Mouse (Mus musculus) v-Abl transformed pro-B cells (cell line): ENCODE measurements around the gene Lpp.

ENCODE experiments used
- in situ Hi-C, 2 experiments: fragments of 400-800 bp; cut with MboI; formaldehyde crosslinking; loops; one replicate each; pipeline ENCODE4 v1.15.1; 2025; ENCODE audit not compliant: unreplicated experiment in 2 of 2

Lpp gene

GRCm38 (mm10) chr16:24495461-24495860 is 102.2 kb downstream of the Lpp start:
- in situ Hi-C loops = no loop called here

GRCm38 (mm10) chr16:24496635-24497034 is 103.3 kb downstream of the Lpp start:
- in situ Hi-C loops = no loop called here

- in situ Hi-C loops = no loop called here
These were observed 104.1 kb downstream of the Lpp start for GRCm38 (mm10) chr16:24497413-24497812.

- in situ Hi-C loops = no loop called here
These were observed 104.9 kb downstream of the Lpp start for GRCm38 (mm10) chr16:24498103-24498659.

DNA sequence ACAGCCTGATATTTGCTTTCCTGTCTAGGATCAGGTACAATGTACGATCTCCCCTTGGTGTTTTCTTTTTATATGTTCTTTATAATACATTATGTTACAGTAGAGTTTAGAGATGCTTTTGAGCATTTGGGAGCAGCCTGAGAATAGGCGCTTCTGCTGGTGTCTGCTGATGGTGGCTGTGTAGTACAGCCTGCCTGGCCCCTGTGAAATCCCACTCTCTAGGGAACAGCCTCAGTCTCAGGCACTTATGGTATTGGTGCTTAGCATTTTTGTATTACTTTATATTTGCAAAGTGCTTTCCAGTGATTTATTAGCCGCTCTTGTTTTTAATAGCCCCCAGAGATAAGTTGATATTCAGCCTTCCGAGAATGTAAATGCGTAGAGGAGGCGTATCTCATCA is 107.9 kb downstream of the Lpp start:
- in situ Hi-C loops = no loop called here

DNA sequence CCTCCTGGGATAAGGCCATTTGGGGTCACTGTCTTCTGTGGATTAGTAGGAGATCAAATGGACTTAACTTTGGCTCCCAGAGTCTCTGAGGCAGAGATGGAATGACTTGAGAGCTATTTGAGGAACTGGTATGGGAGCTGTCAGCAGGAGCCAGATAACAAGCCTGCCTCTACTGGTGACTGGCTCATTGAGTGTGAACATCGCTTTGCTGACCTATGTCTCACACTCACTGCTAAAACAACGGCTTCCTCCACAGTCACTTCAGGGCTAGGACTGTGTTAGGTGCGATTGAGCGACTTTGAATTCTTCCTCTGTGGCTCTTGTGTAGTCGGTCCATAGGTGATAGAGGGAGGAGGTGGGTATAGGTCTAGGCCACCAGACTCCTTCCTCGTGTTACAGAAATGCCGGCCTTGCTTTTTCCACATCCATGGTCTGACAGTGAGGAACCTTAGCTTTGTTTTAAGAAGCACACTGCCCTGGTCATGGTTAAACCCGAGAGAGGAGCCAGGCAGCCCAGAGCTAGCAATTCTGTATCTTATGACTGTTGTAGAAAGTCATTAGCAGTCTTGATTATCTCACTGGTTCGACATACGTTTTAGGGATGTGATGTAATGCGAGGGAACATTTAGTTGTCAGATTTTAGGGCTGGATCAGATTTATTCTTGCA is 108.5 kb downstream of the Lpp start:
- in situ Hi-C loops = no loop called here

- in situ Hi-C loops = no loop called here
These were observed 109.1 kb downstream of the Lpp start for GRCm38 (mm10) chr16:24502295-24502823.

GRCm38 (mm10) chr16:24504838-24505605 is 111.7 kb downstream of the Lpp start:
- in situ Hi-C loops = no loop called here

GRCm38 (mm10) chr16:24506237-24506636 is 112.9 kb downstream of the Lpp start:
- in situ Hi-C loops = no loop called here

DNA sequence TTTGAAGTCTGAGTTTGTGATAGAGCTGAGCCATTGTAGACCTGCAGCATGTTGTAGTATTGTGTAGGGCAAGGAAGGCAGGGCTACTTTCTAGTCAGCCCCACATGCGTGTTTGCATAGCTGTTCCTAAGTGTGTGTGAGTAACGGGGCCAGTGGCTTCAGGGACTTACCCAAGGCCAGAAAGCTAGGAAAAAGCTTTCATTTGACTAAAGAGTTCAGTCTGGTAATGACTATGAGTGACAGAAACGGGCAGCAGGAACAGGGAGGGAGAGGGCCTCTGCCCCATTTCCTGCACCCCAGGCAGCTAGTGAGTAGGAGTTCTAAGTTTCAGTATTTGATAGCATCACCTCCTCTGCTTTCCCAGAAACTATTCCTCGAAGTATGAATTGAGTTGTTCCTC is 113.4 kb downstream of the Lpp start:
- in situ Hi-C loops = no loop called here

GRCm38 (mm10) chr16:24507927-24508540 is 114.7 kb downstream of the Lpp start:
- in situ Hi-C loops = no loop called here

- in situ Hi-C loops = no loop called here
These were observed 115.9 kb downstream of the Lpp start for GRCm38 (mm10) chr16:24509100-24509812.

DNA sequence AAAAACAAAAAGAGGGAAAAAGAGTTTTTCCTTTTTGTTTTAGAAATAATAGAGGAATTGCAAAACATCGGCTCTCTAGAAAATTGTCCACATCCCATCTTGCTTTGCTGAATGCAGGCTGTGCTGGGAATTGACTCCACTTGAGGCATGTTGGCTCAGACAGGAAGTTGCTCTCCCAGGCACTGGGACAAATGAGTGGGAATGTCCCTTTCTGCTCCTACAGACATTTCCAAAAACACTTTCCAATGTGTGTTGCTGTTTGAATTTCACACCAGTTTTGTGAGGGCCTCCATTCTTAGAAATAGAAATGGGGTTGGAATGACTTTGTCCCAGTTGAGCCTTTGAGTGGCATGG is 116.5 kb downstream of the Lpp start:
- in situ Hi-C loops = no loop called here

DNA sequence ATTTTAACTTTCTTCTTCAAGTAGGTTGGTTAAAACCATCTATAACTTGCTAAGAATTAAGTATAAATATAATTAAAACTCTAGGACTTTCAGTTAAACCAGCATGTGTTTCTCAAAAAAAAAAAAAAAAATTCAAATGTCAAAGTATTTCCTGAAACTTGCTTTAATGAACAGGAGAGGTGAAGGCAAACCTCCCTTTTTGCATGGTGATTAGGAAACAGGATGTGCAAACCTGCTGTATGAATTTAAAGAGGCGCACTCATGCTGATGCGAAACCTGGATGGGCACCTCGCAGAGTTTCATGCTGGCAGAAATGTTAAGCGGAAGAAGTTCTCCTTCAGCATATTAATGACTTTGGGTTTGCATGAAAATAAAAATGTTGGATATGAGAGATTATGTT is 119.9 kb downstream of the Lpp start:
- in situ Hi-C loops = no loop called here

GRCm38 (mm10) chr16:24514802-24515727 is 121.8 kb downstream of the Lpp start:
- in situ Hi-C loops = no loop called here

GRCm38 (mm10) chr16:24516993-24517392 is 123.7 kb downstream of the Lpp start:
- in situ Hi-C loops = no loop called here

- in situ Hi-C loops = no loop called here
These were observed 124.3 kb downstream of the Lpp start for GRCm38 (mm10) chr16:24517501-24518042.

GRCm38 (mm10) chr16:24518785-24519184 is 125.5 kb downstream of the Lpp start:
- in situ Hi-C loops = no loop called here

GRCm38 (mm10) chr16:24527219-24527618 is 133.9 kb downstream of the Lpp start:
- in situ Hi-C loops = no loop called here
